Mouse (Mus musculus): ENCODE data around the gene Vipr2.

Gene Vipr2

DNA sequence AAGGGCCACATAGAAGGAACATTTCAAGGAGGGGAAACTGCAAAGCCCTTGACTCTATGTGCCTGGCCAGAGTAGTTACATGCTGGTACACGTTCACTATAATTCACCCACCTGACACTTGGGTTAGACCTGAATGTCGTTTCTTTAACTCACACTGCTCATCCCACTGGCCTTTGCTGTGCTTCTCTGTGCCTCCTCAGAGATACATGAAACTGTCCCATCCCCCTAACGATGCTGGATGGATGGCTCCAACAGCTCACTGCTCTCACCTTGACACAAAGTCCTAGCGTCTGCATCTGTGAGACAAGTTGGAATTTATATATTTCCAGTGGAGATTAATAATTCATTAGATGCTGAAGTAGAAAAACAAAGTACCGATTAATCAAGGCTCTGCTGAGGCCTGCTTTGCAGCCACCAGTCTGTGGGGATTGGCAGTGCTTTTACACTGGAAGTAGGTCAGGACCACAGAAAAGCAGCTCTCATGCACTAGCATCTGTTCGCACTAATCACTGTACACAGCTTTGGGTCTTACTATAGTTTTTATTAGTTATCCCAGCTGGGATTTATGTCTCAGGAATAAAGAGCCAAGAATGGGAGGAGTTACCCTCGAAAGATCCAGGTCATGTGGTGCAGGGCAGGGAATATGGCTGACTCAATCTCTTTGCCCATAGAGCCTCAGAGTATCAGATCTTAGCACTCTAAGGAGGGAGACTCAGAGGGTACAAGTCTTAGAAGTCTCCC is 79.4 kb downstream of the Vipr2 start:
- no peak for DNase-seq (ENCODE audit: low spot score in 2 of 2)

DNA sequence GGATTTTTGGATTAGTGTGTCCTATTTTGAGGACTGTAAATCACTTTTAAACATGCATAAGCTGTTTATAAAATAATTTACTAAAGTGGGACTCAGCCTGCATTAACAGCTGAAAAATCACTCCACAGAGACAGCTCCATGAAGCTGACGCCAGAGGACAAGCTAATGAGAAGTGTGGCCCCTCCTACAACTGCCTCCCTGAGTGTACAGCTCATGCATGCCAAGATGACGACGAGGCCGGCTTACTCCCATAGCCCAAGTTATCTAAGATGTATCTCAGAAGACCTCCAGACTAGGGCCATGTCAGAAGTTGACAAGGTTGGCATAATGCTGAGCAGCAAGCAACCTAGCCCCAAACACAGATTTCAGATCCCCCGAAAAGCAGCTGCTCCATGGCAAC is 81.7 kb downstream of the Vipr2 start:
- DNase-seq (ENCODE audit: low spot score in 2 of 2) = no peak

DNA sequence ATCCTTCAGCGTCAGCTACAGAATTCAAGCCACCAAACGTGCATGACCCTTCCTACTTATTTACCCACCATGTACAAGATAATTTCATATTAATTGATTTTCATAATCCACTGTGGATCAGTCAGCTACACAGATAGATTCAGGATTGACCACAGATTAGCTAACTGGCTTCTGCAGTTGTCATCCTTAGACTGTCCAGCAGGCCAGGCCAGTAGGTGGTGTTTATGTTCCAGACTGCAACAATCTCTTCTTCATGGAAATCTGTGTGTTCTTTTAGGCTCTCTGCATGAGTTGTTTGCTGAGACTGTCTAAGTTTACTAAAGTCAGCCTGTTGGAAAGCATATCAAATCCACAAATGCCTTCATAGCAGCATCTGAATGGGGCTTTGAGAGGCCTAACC is 82.2 kb downstream of the Vipr2 start:
- no peak for DNase-seq (ENCODE audit: low spot score in 2 of 2)

- DNase-seq (ENCODE audit: low spot score in 2 of 2) = no peak
These were observed 87.8 kb downstream of the Vipr2 start for GRCm38 (mm10) chr12:116165368-116165767.

DNA sequence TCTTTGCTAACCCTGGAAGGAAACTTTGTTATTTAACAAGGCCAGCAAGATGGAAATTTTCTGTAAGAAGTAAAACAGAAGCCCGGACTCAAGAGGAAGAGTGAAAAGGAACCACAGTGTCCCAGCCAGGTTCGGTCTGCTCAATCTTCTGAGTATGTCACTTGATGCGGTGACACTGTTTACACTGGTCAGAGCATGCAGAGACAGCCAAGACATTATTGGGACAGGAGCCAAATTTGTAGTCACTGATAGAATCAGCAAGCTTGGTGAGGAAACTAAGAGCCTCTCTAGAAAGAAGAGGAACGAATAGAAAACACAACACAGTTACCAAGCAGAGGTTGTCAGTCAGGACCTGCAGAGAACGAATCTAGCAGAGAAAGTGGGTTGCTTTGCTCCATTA is 92.1 kb downstream of the Vipr2 start:
- no peak for DNase-seq (ENCODE audit: low spot score in 2 of 2)

- DNase-seq (ENCODE audit: low spot score in 2 of 2) = no peak
These were observed 99.4 kb downstream of the Vipr2 start for GRCm38 (mm10) chr12:116176930-116177329.

DNA sequence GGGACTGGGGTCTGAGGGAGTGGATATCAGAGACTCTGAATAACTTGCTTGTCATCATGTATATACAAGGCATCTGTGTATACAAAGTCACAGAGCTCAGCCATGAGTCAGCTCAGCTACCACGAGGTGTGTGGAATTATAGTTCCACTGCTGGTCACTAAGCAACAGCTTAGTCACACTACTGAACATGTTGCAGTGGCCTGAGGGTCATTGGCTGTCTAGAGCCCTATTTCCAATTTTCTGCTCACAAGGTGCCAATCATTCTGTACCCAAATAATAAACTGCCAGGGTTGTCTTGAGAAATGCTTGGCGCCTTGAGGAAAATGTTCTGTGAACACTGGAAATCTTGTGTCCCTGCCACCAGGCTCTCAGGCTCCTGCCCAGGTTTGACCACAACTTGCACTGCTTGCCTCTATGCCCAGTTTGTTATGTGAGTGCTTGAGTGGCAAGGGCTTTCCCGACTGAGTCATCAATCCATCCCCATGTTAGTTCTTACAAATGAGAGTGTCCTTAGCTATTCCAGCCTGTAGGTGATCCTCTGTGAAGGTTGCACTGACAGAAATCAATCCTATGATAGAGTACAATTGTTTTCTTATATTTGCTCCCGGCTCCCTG is 104.0 kb downstream of the Vipr2 start:
- no peak for DNase-seq (ENCODE audit: low spot score in 2 of 2)

GRCm38 (mm10) chr12:116182376-116182775 is 104.8 kb downstream of the Vipr2 start:
- DNase-seq (ENCODE audit: low spot score in 2 of 2) = no peak

DNA sequence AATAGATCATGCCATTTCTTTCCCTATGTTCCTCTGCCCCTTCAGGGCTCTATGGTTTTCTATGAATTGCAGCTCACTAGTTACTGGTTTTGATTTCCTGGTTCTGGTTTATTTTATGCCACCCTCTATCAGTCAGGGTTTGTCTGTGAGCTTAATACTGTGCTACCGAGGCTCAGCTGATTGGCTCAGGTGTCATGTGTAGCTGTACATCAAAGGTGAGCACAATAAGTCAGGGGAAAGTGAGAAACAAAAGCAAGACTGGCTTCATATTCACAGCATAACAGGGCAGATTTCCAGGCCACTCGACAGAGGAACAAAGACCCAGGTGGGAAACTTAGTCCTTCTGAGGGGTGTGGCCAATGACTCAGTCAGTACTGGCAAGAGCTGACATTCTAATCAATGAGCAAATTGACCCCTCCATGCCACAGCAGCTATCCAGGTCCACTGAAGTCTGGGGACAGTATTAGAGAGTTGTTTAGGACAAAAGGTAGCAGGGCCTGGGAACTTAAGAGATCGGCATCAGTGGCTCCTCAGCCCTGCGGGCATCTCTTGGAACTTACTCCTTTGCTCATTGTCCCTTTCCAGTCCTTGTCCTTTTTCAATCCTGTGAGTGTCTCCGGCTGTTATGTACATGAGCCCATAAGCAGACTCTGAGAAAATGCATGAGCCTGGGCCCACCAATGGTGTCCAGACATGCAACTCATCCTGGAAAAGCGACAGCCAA is 105.8 kb downstream of the Vipr2 start:
- no peak for DNase-seq (ENCODE audit: low spot score in 2 of 2)

- no peak for DNase-seq (ENCODE audit: low spot score in 2 of 2)
These were observed 116.4 kb downstream of the Vipr2 start for GRCm38 (mm10) chr12:116193952-116194351.

DNA sequence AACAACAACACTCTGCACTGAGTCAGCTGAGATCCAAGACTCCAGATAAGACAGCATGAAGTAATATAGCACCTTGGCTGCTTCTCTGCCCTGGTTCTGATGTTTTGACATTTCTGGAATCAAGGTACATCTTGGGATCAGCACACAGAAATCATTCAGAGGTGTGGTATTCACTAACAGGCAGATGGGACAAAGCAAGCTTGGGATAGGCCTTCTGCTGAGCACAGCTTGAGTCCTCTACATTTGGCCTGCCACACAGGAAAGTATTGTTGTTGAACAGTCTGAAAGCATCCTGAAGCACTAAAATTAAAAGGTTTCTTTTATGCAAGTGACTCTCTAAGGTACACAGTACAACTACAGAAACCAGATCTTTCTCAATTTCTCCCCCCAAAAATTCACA is 117.1 kb downstream of the Vipr2 start:
- no peak for DNase-seq (ENCODE audit: low spot score in 2 of 2)

Data from right cerebral cortex, postnatal 36 days (tissue).